Mouse (Mus musculus): Measurements from ENCODE around the gene Tmem237.

DNA sequence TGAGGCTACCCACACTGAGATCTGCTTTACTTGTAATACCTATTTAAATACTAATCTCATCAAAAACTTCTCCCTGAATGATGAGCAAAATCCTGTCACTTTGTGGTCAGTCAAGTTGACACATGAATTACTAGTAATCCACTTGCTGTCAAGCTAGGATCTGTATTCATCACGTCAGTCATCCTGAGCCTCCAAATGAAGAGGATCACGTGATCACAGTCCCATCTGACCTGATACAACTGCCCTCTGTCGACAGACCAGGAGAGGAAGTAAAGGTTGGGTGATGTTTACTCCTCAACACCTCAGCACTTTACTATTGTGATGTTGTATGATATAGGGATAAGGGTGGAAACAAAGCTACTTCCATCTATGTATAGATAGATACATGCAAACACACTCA is 56.5 kb downstream of the Tmem237 start:
- TF ChIP-seq POLR2A (IDR thresholded peaks at IDR 0.05; ENCODE audit: low read depth, low read length) (no peak), CTCF (IDR thresholded peaks at IDR 0.05; ENCODE audit: extremely low read depth, insufficient read depth, insufficient read length, insufficient replicate concordance) (no peak)

Measured in spleen, adult 2 months (tissue).